Mouse (Mus musculus) gastrocnemius, postnatal 14 days (tissue): ENCODE measurements around the gene Hs6st1. TPM values are rescaled to one million over a fixed set of nuclear protein-coding genes. Genes with fewer than 3 reads are reported as not detected.

Experiments used
- DNase-seq: peaks from one replicate; pipeline ENCODE4 v3.0.0; 2021; ENCODE audit warnings: mixed read lengths
- intact Hi-C: fragments of 180-260 bp; cut with DNase I; formaldehyde crosslinking; loops from one replicate; pipeline ENCODE4 v1.15.1; 2025; ENCODE audit warnings: low total_unique reads
- total RNA-seq, 2 experiments: library from RNA; stranded (reverse); gene quantifications; 2 replicates each; pipeline ENCODE4 v1.2.3; 2021

Hs6st1 gene
- total RNA-seq, 2 experiments from 2014 or later: 17.8 to 23.1 TPM

DNA sequence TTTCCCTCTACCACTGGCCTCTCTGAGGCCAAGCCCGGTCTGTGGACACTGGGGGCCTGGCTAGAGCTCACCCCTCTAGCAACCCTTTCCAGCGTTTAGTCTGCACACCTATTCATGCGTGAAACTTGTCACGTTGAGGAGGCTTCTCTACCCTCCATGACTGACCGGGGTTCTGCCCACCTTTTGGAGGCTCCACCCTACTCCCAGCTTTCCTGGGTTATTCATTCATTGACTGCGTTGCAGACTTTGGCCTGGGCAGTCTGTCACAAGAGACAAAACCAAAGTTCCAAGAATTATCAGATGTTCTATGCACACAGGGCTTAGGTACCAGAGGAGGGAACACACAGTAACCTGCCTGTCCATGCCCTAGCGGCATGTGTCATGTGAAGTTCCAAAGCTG lies 6.8 kb downstream of the Hs6st1 start:
- no peak for DNase-seq
- intact Hi-C loops: loop anchor here (10.0 kb wide), 1 partner anchor 60 kb away; no protein-coding TSS in a partner anchor

DNA sequence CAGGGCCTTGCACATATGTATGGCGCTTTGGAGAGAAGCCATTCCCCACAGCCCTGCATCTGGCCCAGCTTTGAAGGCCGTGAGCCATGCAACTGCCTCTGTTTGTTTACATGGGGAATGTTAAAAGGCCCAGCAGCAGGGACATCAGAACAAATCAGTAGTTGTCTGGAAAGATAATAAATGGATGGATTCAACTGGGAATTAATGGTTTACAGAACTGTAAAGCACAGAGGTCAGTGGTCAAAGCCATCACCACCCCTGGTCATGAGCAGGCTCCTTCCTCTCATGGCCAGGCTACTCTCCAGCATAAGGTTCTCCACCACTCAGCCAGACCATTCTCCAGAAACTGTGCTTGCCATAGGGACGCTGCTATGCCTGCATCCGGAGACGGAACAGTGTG lies 7.5 kb downstream of the Hs6st1 start:
- intact Hi-C loops: loop anchor here (10.0 kb wide), 1 partner anchor 59 kb away; no protein-coding TSS in a partner anchor
- no peak for DNase-seq

DNA sequence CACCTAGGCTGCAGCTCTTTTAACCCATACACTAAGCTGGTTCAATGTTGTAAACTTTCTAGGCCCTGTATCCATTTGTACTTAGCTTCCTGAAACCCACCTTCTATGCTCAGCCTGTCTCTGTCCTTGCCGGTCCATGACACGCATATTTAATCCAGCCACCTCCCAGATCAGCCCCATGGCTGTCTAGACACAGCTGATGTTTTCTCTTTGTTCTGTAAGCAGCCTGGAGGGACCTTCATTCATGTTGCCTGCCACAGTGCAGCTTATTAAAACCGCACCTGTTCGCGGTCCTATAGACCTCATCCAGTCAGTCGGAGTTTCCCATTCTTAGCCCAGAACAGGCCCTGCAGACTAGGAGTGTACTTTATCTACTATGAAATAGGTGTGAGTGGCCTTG lies 8.9 kb downstream of the Hs6st1 start:
- intact Hi-C loops: loop anchor here (10.0 kb wide), 1 partner anchor 58 kb away; no protein-coding TSS in a partner anchor
- DNase-seq: no peak

DNA sequence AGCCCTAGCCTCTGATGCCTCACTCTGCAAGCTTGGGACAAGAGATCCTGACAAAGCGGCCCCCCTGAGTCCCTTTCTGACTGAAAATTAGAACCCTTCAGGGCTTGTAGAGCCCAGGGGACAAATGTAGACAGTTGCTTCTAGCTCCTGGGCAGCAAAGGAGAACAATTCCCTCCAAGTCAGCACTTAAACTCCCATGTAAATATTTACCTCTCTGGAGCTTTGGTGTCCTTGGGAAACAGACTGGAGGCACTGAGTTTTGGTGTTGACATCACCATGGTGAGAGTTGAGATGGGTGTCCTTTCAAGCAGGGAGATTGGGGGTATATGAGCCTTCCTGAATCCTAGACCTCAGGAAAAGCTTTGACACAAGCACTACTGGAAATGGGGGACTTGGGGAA lies 10.1 kb downstream of the Hs6st1 start:
- intact Hi-C loops: loop anchor here (10.0 kb wide), 1 partner anchor 57 kb away; no protein-coding TSS in a partner anchor

DNA sequence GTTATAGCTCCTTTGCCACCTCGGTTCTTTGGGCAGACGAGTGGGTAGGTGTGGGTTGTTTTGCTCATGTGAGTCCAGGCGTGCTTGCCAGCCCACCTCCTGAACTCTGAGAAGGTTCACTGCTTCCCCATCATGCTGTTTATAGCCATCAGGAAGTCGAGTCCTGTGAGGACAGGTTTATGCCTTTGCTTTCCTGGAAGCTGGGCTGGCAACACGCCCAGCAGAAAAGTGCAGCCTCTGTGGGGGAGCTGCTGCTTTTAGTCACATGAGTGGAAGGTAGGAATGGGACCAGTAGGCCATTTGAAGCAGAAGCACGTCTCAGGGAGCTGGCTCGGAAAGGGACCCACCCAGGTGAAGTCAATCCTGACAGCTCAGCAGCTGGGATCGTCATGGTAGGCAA lies 11.5 kb downstream of the Hs6st1 start:
- DNase-seq: no peak
- intact Hi-C loops: loop anchor here (10.0 kb wide), 1 partner anchor 55 kb away; no protein-coding TSS in a partner anchor

More for the DNA sequence above, 10.1 kb downstream of the Hs6st1 start:
- no peak for DNase-seq

DNA sequence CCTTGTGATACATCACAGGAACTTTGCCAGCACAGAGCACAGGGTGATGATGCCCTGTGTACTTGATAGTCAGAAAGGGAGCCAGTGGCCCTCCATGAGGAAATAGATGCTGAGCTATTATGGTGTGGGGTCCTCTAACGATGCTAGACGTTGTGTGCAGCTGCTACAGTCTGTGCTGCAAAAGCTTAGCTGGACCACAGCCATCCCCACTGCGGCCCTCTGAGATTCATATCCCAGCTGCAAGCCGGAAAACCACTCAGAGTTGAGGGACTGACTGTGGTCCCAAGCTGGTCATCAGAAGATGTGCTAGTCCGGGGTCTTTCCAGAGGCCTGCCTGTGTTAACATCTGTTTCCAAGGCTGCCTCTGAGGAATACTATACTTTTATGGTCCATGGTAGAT lies 12.8 kb downstream of the Hs6st1 start:
- intact Hi-C loops: no loop called here
- peak; percentile 57 for DNase-seq

DNA sequence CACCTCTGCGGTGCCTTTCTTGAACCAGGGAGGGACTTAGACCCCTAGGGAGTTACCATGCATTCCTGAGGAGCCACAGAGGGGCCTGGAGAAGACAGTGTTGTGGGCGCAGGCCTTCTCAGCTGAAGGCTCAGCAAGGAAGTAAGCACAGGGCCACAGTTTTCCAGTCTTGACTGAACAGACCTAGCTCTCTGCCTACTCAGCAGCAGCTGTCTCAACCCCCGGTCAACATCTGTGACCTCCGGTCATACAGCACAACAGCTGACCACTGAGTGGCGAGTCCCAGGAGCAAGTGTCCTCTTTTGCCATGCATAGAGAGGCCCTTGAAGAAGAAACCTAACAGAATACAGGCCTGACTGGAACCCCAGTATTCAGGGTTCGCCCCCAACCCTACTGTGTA lies 14.0 kb downstream of the Hs6st1 start:
- intact Hi-C loops: no loop called here
- DNase-seq: no peak

DNA sequence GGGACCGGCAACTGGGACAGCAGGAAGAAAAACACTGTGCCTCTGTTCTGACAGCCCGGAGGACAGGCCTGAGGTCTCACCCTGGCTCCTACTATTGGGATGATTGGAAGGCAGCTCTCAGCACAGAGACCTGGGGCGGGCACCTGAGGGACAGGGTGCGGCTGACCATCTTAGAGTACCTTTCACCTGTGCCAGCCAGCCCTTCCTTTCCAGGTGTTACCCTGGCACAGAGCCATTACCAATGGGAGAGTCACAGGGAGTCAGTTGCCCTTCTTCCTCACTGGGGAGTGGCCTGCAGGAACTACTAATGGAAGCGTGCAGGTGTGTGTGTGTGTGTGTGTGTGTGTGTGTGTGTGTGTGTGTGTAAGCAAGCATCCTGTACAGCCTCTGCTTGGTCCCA lies 15.4 kb downstream of the Hs6st1 start:
- intact Hi-C loops: no loop called here
- no peak for DNase-seq

DNA sequence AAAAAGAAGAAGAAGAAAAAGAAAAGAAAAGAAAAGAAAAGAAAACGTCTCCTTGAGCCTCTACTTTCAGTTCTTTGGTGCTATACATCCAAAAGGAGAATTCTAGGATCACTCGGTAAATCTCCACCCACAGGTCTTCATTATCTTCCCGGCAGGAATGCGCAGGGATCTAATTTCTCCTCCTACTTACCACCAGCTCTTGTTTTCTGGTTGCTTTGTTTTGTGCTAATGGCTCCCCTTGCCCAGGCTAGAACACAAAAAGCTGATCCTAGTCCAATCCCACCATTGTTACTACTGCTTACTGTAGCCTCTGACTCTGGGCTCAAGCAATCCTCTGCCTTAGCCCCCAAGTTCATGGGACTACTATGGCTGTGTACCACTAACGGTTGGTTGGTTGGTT lies 16.9 kb downstream of the Hs6st1 start:
- DNase-seq: no peak
- intact Hi-C loops: no loop called here

DNA sequence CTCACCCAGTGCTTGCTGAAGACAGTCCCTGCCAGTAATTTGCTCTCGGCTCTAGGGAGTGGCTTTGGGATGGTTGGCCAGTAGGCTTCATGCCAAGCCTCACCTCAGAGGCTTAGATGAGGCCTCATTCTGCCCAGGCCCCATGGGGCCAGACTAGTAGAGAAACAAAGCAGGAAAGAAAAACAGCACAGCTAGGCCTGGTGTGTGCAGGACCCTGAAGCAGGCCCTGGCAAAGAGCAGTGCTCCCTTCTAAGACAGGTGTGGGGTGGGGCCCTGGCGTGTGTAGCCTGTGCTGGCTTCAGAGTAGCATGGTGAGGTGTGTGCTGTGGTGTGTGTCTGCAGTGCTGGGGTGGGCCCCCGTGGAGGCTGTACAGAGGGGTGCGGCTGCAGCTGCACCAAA lies 20.2 kb downstream of the Hs6st1 start:
- intact Hi-C loops: no loop called here

DNA sequence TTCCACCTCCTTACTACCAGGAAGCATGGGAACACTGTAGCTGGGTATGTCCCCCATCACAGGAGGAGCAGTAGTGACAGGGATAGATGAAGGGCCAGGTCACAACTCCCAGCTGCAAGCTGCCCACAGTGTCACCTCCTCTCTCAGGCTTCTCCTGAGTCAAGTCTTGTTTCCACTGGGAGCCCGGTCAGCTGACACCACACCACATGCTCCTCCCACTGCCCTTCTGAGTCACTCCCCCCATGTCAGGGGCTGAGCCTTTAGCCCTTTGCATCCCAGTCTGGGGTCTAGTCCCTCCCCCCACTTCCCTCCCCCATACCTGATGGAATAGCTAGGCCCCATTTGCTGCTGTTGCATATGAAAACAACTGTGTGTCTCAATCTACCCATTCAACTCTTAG lies 21.3 kb downstream of the Hs6st1 start:
- DNase-seq: no peak
- intact Hi-C loops: no loop called here

More for the DNA sequence above, 20.2 kb downstream of the Hs6st1 start:
- DNase-seq: no peak

DNA sequence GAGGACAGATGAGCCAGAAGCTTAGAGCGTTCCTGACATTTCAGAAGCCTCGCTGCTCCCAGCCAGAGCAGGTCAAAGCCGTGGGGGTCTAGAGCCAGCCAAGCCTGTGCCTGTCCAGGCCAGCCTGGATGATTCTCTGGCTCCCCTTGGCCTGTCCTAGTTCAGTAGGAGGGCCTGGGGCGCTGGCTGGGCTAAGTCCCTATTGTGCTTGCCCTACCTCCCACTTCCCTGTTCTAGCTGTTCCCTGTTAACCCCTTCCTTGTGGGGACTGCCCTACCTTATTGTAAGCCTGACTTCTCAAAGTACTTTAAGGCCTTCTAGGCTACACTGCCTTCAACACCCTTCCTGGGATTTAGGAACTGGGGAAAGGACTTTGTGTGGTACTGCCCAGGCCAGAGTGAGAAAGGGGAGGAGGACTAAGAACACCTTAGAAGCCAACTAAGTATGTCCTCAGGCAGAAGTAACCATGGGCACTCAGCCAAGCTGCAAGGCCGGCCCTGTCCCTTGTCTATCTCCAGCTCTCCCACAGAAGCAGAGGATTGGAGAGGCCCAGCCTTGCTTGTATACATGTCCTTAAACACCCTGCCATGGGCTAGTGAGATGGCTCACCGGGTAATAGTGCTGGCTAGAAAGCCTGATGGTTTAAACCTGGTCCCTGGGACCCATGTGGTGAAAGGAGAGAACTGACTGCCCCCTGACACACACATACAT lies 22.0 kb downstream of the Hs6st1 start:
- no peak for DNase-seq
- intact Hi-C loops: no loop called here

DNA sequence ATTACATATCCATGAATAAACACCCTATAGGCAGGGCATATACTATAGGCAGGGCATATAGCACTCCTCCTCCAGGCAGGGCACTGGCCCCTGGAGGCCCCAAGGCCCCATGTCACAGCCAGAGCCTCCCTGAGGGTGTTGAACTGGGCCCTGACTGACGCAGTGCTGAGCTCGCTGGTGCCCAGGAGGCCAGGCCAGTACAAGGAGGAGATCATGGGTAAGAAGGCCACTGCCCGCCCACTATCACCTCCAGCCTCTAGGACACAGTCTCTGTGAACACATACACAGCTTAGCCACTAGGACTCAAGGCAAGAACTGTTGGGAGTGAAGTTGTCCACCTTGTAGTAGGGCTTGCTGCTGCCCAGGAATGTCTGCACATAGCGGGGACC lies 22.5 kb downstream of the Hs6st1 start:
- no peak for DNase-seq
- intact Hi-C loops: no loop called here

DNA sequence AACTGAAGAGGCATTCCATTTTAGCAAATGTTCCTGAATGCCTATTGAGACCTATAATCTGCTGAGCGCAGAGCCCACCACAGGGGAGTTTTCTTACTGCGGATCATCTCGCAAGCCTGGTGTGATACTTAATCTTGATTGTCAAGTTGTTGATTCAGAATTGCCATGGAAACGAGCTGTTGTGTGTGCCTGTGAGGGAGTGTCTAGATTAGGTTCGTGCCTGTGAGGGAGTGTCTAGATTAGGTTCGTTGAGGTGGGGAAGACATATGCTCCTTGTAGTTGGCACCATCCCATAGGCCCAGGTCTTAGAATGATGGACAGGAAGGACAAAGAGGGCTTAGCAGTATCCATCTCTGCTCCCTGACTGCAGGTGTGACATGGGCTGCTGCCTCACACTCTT lies 23.0 kb downstream of the Hs6st1 start:
- intact Hi-C loops: no loop called here

DNA sequence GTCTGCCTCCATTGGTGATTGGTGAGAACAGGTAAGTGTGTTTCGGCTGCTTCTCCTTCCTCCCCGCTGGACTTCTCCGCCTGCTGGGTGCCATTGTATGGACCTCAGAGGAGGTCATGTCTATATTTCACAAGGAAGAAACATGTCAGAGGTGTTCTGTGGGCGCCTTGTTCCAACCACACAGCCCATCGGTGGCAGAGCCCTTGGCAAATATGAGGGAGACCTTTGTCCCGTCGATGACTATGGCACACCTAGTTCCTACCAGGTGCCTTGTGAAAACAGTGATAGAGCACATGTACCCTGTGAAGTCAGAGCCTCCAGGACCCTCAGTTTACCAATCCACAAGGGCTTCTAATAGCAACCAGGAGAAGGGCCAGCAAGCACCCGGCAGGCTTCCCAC lies 25.5 kb downstream of the Hs6st1 start:
- no peak for DNase-seq
- intact Hi-C loops: no loop called here

More for the DNA sequence above, 23.0 kb downstream of the Hs6st1 start:
- no peak for DNase-seq

DNA sequence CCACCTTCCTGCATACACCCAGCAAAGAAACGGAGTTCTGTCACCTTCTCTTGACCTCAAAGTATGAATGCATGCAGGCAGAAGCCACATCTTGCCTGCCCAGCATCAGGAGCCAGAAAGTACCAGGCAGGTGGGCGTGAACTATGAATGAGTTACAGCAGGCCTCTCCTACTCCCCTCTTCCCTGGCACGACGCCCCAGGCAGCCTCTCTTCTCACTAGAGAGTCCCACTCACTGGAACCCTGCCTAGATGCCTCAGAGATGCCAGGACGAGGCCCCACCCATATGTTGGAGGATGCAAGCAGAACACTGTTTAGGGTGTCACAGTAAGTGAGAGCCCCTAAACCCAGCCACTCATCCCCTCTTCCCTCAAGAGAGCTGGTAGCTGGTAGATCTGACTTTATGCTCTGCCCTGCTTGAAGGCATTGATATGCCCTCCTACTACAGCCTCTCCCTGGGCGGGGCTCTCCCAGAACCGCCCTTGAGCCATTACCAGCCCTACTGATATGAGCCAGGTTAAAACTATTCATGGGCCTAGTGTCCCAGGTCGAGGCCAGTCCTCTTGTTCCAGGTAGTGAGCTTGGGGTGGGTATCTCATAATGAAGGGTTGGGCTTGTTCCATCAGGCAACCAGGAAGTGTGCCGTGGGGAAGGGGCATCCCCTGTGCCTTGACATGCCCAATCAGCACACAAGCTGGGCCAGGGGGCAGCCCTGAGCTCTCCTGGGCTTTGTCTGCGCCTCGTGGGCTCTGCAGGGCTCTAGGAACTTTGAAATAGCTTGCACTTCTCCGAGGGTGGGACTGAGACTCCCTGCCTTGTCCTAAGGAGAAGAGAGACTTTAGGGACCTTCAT lies 27.4 kb downstream of the Hs6st1 start:
- DNase-seq: peak; percentile 51
- intact Hi-C loops: no loop called here

DNA sequence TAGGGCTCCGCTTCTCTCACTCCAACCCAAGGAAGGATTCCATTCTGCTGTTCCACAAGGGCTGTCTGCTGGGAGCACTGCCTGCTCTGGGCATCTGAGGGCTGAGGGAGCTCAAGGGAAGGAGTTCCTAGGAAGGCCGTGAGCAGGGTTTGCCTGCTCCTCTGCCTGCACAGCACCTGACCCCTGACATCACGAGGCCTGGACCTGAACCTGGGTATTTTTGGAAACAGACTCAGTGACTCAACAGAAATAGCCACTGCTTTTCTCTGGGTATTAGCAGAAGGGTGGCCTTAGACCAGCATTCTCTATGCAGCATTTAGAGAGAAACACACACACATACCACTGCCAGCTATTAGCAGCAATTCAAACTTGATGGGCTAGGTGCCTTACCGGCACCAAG lies 30.2 kb downstream of the Hs6st1 start:
- no peak for DNase-seq
- intact Hi-C loops: no loop called here

DNA sequence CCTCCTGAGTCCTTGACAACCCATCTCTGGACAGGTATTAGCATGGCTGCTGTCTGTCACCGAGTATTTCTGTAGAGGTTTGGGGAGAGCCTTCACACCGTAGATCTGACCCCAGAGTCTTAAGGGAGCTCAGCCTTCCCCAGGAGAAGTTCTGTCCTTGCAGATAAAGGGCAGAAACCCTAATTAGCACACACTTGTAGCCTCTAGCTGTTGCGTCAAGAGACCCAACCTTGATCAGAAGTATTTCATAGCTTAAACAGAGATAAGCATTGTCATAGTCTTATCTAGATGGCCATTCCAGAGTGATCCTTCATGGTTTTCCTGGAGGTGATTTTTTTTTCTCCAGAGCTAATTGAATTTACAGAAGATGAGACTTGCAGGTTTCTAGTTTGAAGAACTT lies 32.2 kb downstream of the Hs6st1 start:
- DNase-seq: no peak
- intact Hi-C loops: no loop called here

DNA sequence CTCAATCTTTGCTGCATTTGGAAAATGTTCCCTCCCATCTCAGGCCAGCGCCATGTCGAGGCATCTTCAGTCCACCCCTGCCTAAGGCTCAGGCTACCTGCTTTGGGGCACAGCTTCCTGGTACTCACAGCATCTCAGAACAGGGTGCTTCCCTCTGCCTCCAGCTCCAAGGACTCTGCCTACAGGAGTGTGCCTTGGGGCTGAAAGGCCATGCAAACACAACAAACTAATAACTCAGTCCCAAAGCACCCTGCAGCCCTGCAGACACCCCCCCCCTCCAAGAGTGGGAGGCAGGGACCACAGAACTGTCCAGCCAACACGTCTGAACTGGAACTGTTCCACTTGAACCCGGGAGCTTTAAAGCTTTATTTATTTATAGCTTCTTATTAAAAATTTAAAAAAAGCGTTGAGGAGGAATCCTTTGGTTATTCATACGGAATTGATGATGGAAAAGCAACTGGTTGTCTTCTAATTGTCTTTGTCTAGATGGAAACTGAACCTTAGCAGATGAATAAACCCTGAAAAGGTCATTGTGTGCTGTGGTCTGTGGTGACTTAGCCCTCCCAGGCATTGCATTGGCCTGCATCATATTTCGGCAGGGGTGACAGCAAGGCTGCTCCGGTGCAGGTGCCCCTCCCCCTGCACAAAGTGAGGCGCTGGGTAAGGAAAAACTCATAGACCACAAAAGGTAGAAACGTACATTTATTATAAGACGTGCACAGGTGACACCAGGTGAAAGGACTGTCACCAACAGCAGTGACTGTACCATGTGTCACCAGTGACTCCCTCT lies 37.9 kb downstream of the Hs6st1 start:
- DNase-seq: no peak
- intact Hi-C loops: no loop called here

DNA sequence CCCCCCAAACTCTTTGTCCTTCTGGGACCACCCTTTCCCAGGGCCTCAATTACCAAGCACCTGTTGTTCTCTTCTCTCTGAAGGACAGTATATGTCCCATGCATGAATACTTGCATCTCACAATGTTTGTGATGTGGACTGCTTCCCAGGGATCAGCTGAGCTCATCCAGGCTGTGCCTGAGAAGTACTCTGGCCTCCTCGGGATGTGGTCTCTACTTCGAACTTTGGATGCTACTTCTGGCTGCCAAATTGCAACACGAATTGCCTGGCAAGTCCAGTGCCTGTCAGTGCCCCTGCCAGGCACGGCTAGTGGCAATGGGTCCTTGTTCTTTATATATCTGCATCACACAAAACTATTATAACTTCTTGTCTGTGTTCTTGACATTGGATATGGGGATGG lies 41.8 kb downstream of the Hs6st1 start:
- DNase-seq: no peak
- intact Hi-C loops: no loop called here
